Mouse (Mus musculus): ENCODE results near the gene Eepd1. TPM values are rescaled to one million over a fixed set of nuclear protein-coding genes. Genes with fewer than 3 reads are reported as not detected.

The Eepd1 gene
- total RNA-seq, 2 experiments from 2014 or later: 16.8 to 21.2 TPM

- DNase-seq (ENCODE audit: low spot score): no peak
- intact Hi-C loops (cut with DNase I): no loop called here
These were observed 87.4 kb downstream of the Eepd1 start for GRCm38 (mm10) chr9:25568783-25569182.

DNA sequence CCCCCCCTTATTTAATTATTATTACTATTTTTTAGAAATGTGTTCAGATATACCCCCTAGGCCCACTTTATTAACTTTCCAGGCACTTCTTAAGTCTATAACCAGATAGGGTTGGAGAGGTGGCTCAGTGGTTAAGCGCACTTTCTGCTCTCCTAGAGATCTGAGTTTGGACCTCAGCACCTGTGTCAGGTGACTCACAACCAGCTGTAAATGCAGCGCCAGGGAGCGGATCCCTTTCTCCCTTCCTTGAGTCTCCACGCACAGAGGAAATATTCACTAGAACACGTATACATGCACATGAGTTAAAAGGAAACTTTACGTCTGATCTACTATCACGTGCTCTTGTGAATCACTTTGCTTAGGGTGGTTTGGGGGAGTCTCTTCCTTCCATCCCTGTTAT is 88.7 kb downstream of the Eepd1 start:
- DNase-seq (ENCODE audit: low spot score): no peak
- intact Hi-C loops (cut with DNase I): no loop called here

DNA sequence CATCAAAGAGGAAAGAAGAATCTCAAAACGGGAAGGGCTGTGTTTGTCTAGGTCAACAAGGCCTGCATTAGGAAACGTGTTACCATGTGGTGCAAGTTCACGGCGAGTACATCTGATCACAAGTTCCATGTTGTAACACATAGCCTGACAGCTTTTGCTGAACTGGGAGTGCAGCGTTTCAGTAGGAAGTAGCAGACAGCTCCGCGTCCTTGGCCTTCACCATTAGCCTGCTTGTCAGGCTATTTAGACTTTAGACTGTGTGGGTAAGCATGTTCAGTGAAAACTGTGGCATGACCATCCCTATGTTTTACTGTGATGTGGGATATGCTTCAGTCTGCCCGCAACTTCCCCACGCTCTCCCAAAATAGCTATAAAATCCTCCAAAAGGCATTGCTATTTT is 89.1 kb downstream of the Eepd1 start:
- DNase-seq (ENCODE audit: low spot score): no peak
- intact Hi-C loops (cut with DNase I): no loop called here

GRCm38 (mm10) chr9:25571381-25571780 is 90.0 kb downstream of the Eepd1 start:
- intact Hi-C loops (cut with DNase I): no loop called here

DNA sequence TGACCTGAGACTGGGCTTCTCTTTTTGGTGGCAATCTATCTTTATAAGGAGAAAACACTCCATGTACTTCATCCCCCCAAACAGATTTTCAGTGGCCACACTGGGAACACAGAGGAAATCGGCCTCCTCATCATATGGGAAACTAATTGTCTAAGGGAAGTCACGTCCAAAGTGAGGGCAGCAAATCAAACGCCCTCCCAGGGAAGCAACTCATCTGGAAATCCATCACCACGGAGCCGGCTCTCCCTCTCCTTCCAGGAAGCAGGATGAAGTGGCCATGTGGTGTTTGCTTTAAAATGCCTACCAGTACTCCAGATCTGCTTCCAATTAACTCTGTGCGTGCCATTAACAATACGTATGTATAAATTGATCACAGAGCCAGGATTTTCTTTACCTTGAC is 92.4 kb downstream of the Eepd1 start:
- intact Hi-C loops (cut with DNase I): loop anchor here (2.0 kb wide), 2 partner anchors 17 to 91 kb away; no protein-coding TSS in a partner anchor
- DNase-seq (ENCODE audit: low spot score): peak; percentile 29

More at GRCm38 (mm10) chr9:25571381-25571780, 90.0 kb downstream of the Eepd1 start:
- DNase-seq (ENCODE audit: low spot score): no peak

GRCm38 (mm10) chr9:25574186-25574585 is 92.8 kb downstream of the Eepd1 start:
- DNase-seq (ENCODE audit: low spot score): no peak
- intact Hi-C loops (cut with DNase I): no loop called here

- DNase-seq (ENCODE audit: low spot score): no peak
- intact Hi-C loops (cut with DNase I): no loop called here
These were observed 97.6 kb downstream of the Eepd1 start for GRCm38 (mm10) chr9:25578674-25579596.

GRCm38 (mm10) chr9:25583621-25584020 is 102.3 kb downstream of the Eepd1 start:
- intact Hi-C loops (cut with DNase I): no loop called here
- no peak for DNase-seq (ENCODE audit: low spot score)

GRCm38 (mm10) chr9:25585614-25586013 is 104.3 kb downstream of the Eepd1 start:
- intact Hi-C loops (cut with DNase I): no loop called here
- DNase-seq (ENCODE audit: low spot score): no peak

DNA sequence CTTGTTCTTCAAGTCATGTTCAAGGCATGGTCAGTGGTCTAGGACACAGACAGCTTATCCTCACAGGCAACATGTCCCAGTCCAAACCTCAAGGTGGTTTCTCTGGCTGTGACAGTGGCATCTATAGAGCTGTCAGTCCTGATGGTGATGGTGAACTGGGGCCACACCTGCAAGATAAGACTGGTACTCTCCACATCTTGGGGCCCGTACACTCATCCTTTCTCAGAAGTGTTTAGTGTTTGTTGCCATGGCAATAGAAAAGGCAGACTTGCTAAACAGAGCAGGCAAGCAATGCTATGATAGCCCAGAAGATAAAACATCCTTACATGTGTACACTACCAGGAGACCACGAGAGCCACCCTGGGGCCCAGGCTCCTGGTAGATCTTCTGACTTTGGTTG is 107.2 kb downstream of the Eepd1 start:
- no peak for DNase-seq (ENCODE audit: low spot score)
- intact Hi-C loops (cut with DNase I): no loop called here

GRCm38 (mm10) chr9:25590740-25591139 is 109.4 kb downstream of the Eepd1 start:
- intact Hi-C loops (cut with DNase I): loop anchor here (5.0 kb wide), 2 partner anchors 108 to 423 kb away; partner anchors contain the start of gene Eepd1
- no peak for DNase-seq (ENCODE audit: low spot score)

- no peak for DNase-seq (ENCODE audit: low spot score)
- intact Hi-C loops (cut with DNase I): loop anchor here (1.0 to 5.0 kb wide), 3 partner anchors 109 to 424 kb away; partner anchors contain the start of gene Eepd1
These were observed 110.3 kb downstream of the Eepd1 start for GRCm38 (mm10) chr9:25591390-25592354.

GRCm38 (mm10) chr9:25592355-25592955 is 111.1 kb downstream of the Eepd1 start:
- peak; percentile 37 for DNase-seq (ENCODE audit: low spot score)

DNA sequence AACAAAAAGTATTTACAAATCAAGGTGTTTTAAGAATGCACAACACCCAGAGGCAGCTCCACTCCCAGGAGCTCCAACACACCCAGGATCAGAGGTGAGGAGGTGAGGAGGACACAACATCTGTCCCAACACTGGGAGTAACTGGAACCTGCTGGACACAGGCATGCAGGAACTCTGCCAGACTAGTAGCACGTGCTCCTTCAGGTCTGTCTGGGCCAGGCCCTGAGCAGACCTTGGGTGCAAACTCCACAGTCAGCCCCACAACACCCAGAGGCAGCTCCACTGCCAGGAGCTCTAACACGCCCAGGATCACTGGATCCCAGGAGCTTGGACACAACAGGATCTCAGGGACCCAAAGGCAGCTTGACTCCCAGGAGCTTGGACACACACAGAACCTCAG is 143.4 kb downstream of the Eepd1 start:
- intact Hi-C loops (cut with DNase I): no loop called here
- no peak for DNase-seq (ENCODE audit: low spot score)

More at GRCm38 (mm10) chr9:25592355-25592955, 111.1 kb downstream of the Eepd1 start:
- intact Hi-C loops (cut with DNase I): loop anchor here (1.0 to 5.0 kb wide), 3 partner anchors 110 to 425 kb away; partner anchors contain the start of gene Eepd1

GRCm38 (mm10) chr9:25629531-25630099 is 148.3 kb downstream of the Eepd1 start:
- DNase-seq (ENCODE audit: low spot score): no peak
- intact Hi-C loops (cut with DNase I): no loop called here
